Mouse (Mus musculus) monocyte, adult 2 months (primary cell): ENCODE results near the gene Ehbp1l1.
"Not testable (repeated sequence)": the region's sequence is repeated elsewhere in the genome, so short reads cannot be mapped to it uniquely, and the experiment has no call there.

Experiments used
- DNase-seq, 2 experiments: peaks; one replicate each; pipeline ENCODE4 v3.0.0; 2022; ENCODE audit warnings: low spot score in 2 of 2, low read depth in 1 of 2

Gene Ehbp1l1

GRCm38 (mm10) chr19:5710068-5710467 lies 16.0 kb downstream of the Ehbp1l1 start:
- no peak for DNase-seq

- no peak for DNase-seq
Observed at GRCm38 (mm10) chr19:5704801-5705571, 21.1 kb downstream of the Ehbp1l1 start.

GRCm38 (mm10) chr19:5704163-5704800 lies 21.8 kb downstream of the Ehbp1l1 start, which contains the start of gene Kcnk7:
TSS of gene Kcnk7 (plus strand) at chr19:5704367.
- no peak for DNase-seq

- DNase-seq: no peak
Observed at GRCm38 (mm10) chr19:5695849-5696462, 30.2 kb downstream of the Ehbp1l1 start.

- no peak for DNase-seq
Observed at GRCm38 (mm10) chr19:5693801-5694200, 32.3 kb downstream of the Ehbp1l1 start.

GRCm38 (mm10) chr19:5692913-5693396 lies 33.2 kb downstream of the Ehbp1l1 start:
- no peak for DNase-seq

- DNase-seq: peak in 1 of 2 experiments; percentile 37
Observed at GRCm38 (mm10) chr19:5692086-5692912, 33.8 kb downstream of the Ehbp1l1 start.

GRCm38 (mm10) chr19:5691601-5692000 lies 34.5 kb downstream of the Ehbp1l1 start:
- no peak for DNase-seq

GRCm38 (mm10) chr19:5690343-5690735 lies 35.8 kb downstream of the Ehbp1l1 start:
- DNase-seq: no peak

GRCm38 (mm10) chr19:5689565-5690342 lies 36.4 kb downstream of the Ehbp1l1 start:
- DNase-seq: peak; percentile 71 to 81

- DNase-seq: no peak
Observed at GRCm38 (mm10) chr19:5689088-5689428, 37.1 kb downstream of the Ehbp1l1 start.

GRCm38 (mm10) chr19:5688200-5689087 lies 37.7 kb downstream of the Ehbp1l1 start, which contains the start of the genes Map3k11 and Pcnx3:
TSS of gene Map3k11 (plus strand) at chr19:5688742.
TSS of gene Pcnx3 (minus strand) at chr19:5688908.
- DNase-seq: peak; percentile 93 to 94

GRCm38 (mm10) chr19:5687738-5688137 lies 38.4 kb downstream of the Ehbp1l1 start:
- no peak for DNase-seq

- not testable (repeated sequence) for DNase-seq
Observed at GRCm38 (mm10) chr19:5686954-5687353, 39.2 kb downstream of the Ehbp1l1 start.

GRCm38 (mm10) chr19:5686437-5686836 lies 39.7 kb downstream of the Ehbp1l1 start:
- no peak for DNase-seq

GRCm38 (mm10) chr19:5685861-5686260 lies 40.3 kb downstream of the Ehbp1l1 start:
- no peak for DNase-seq

- no peak for DNase-seq
Observed at GRCm38 (mm10) chr19:5685431-5685830, 40.7 kb downstream of the Ehbp1l1 start.

GRCm38 (mm10) chr19:5684985-5685384 lies 41.1 kb downstream of the Ehbp1l1 start:
- DNase-seq: no peak

- no peak for DNase-seq
Observed at GRCm38 (mm10) chr19:5684236-5684635, 41.9 kb downstream of the Ehbp1l1 start.
